Mouse (Mus musculus) adrenal gland, adult 18-20 months (tissue): ENCODE data around the gene Sec14l1. TPM values are rescaled to one million over a fixed set of nuclear protein-coding genes. Genes with fewer than 3 reads are reported as not detected.

Experiments
- DNase-seq, 2 experiments: peaks; one replicate each; pipeline ENCODE4 v3.0.0; 2021 to 2022; ENCODE audit warnings: low spot score in 2 of 2
- total RNA-seq, 2 experiments: library from RNA; stranded (reverse); gene quantifications; 1 replicate in 1 of 2; 2 replicates in 1 of 2; pipeline ENCODE4 v1.2.3; 2021

The Sec14l1 gene
- total RNA-seq, 2 experiments from 2014 or later, result 106 to 159 TPM

GRCm38 (mm10) chr11:117087036-117087799, 27.8 kb upstream of the Sec14l1 start:
- no peak for DNase-seq

GRCm38 (mm10) chr11:117088271-117088991, 26.5 kb upstream of the Sec14l1 start:
- no peak for DNase-seq

- no peak for DNase-seq
Measured at GRCm38 (mm10) chr11:117089673-117090419, 25.1 kb upstream of the Sec14l1 start.

GRCm38 (mm10) chr11:117091406-117091805, 23.6 kb upstream of the Sec14l1 start:
- DNase-seq, result no peak

- no peak for DNase-seq
Measured at GRCm38 (mm10) chr11:117091845-117092244, 23.1 kb upstream of the Sec14l1 start.

GRCm38 (mm10) chr11:117092711-117093110, 22.3 kb upstream of the Sec14l1 start:
- no peak for DNase-seq

GRCm38 (mm10) chr11:117093900-117094552, 20.9 kb upstream of the Sec14l1 start:
- no peak for DNase-seq

GRCm38 (mm10) chr11:117094646-117095045, 20.3 kb upstream of the Sec14l1 start:
- no peak for DNase-seq

GRCm38 (mm10) chr11:117097021-117097420, 17.9 kb upstream of the Sec14l1 start:
- no peak for DNase-seq

GRCm38 (mm10) chr11:117098155-117098554, 16.8 kb upstream of the Sec14l1 start:
- DNase-seq, result no peak

- DNase-seq, result no peak
Measured at GRCm38 (mm10) chr11:117098784-117099183, 16.2 kb upstream of the Sec14l1 start.

GRCm38 (mm10) chr11:117099372-117099771, 15.6 kb upstream of the Sec14l1 start:
- DNase-seq, result no peak

GRCm38 (mm10) chr11:117101351-117101921, 13.5 kb upstream of the Sec14l1 start:
- no peak for DNase-seq

GRCm38 (mm10) chr11:117101925-117102717, 12.8 kb upstream of the Sec14l1 start:
- no peak for DNase-seq

GRCm38 (mm10) chr11:117103523-117103922, 11.4 kb upstream of the Sec14l1 start:
- DNase-seq, result no peak

- no peak for DNase-seq
Measured at GRCm38 (mm10) chr11:117104044-117104757, 10.8 kb upstream of the Sec14l1 start.

- DNase-seq, result no peak
Measured at GRCm38 (mm10) chr11:117105315-117105714, 9.7 kb upstream of the Sec14l1 start.

- DNase-seq, result no peak
Measured at GRCm38 (mm10) chr11:117105850-117106249, 9.1 kb upstream of the Sec14l1 start.

GRCm38 (mm10) chr11:117106633-117107334, 8.2 kb upstream of the Sec14l1 start:
- DNase-seq, result no peak
